Mouse (Mus musculus) spleen, postnatal 10 days (tissue): ENCODE data around the gene Map1b.

Experiments
- DNase-seq, 2 experiments: peaks; one replicate each; pipeline ENCODE4 v3.0.0; 2021 to 2022; ENCODE audit warnings: low spot score in 2 of 2

The Map1b gene

DNA sequence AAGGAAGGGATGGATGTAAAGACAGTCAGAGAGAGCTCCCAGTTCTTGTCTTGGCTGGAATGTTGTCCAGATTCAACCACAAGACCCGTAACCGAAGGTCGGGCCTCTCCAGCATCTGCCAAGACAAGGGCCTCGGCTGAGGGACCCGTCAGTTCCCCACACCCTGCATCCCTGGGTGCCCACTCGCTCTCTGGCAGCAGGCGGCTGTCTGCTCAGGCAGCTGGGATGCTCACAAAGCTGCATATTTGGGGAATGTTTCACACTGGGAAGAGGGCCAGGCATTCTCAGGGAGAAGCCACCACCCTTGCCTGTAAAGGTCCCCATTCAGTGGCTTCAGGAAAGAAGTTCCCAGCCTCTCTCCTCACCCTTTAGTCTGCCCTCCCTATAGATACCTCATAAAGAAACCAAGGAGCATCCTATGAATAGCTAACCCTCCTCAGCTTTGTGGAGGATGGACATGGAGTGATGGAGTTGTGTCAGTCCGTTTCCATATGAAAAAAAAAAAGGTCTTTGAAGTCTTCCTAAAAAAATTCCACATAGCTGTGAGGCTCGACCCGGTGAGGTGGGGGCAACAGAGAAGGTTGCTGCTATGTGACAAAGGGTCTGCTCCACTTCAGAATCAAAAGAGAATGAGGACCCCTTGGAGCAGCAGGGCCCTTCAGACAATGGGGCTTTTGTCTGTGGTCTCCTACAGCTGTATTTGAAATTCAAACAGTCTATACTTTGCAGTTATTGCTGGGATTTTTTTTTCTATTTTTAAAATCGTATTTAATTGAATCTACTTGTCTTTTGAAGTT lies 68.7 kb downstream of the Map1b start:
- DNase-seq = no peak

DNA sequence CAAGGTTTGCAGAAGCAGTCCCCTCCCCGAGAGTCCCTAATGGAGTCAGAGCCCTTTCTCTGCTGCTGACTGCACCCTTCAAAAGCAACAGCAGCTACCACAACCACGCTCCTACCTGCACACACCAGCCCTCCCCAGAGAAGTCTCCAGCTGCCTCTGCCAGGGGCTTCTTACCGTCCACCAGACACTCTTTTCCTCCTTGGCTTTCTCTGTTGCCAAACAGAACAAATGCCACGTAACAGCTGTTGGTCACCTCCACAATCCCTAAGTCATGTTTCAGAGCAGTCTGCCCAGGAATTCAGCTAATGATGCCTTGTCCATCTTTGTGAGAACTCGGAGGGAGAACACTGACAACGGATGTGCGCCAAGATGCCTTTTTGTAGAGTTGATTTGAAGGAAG lies 69.3 kb downstream of the Map1b start:
- no peak for DNase-seq

DNA sequence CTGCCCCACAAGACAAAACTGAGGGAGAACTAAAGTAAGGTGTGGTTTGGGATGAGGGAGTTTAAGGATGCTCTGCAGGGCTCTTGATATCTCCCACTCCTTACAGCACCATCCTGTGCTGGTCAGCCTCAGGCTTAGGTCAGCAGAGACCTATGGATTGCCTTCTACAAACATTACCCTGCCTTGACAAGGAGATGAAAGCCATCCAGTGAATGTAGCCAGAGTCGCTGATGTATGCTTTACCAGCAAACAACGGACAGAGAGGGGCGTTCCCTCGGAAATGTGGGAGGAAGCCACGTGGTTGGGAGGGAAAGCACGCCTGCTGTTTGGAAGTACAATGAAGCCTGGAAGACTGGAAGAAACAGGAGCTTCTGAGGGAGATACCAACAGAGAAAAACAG lies 71.5 kb downstream of the Map1b start:
- no peak for DNase-seq

DNA sequence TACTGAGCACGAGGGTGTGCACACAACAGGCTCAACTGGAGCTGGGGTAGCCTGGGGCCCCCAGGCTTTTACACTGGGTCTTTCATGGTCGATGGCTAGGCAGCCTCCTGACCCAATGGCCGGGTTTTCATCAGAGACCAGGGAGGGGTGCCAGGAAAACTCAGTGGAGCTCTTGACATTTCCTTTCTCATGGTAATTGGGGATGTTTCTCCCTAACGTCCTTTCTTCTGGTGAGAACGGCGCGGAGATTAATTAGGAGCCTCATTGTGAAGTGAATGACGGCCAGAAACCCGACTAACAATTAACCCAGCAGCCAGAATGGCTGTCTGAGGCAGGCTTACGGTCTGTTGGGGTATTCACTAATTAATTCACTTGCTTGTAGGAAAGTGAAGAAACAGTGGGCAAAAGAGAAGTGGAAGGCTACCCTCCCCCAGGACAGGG lies 71.9 kb downstream of the Map1b start:
- DNase-seq = no peak

DNA sequence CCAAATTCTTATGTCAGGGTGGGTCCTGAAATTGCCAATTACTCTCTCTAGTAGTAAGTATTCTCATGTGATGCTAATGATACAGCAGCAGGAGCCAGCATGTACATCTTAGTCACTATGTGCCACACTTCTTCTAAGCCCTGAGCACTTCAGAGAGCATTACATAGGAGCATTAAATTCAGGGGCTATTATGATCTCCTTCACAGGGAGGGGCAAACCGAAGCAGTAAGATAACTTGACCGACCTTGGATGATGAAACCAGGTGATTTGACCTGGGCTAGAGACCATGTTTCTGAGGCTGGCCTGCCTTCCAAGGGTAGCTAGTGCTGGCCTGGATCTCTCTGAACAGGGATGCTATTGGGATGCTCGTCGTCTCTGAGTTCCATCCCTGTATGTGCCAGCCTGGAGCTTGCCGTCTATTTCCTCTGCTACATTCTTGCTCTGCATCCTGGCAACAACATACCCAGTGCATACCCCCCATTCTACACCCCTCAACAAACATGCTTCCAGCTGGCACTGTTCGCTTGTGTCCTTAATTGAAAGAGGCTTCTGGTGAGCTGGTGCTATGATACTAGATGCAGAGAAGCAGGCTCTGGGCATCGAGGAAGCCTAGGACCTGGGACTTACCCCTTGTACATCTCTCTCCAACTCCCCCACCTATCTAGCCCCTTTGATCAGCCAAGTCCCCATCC lies 72.7 kb downstream of the Map1b start:
- no peak for DNase-seq

DNA sequence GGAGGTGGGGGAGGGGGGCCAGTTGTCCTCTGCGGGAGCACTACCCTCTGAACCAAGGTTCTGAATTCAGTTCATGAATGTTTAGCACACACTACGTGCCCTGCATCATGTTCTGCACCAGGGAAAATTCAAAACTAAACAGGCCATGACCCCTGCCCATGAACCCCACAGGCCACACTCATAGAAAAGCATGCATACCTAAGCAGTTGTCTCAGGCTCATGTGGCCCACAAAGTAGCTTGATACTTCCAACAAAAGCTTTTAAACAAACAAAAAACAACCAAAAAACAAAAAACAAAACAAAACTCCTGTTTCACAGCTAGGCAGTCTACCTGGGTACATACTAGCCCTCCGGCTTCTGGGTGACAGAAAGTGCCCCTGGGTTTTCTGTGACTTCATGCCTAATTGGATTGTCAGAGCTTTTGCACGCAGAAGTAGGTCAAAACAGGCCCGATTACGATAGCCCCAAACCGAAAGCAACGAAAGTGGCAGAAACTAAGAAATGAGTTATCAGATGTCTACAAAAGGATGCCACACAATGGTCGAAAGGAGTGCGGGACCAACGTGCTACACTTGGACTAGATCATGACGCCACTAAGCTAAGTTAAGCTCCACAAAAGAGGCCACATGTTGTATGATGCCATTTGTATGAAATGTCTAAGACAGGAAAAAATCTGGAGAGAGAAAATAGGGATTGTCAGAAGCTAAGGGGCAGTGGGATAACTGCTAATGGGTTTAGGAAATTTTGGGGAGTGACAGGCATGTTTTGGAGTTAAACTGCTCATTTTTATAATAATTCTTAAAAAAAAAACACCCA lies 73.7 kb downstream of the Map1b start:
- no peak for DNase-seq

DNA sequence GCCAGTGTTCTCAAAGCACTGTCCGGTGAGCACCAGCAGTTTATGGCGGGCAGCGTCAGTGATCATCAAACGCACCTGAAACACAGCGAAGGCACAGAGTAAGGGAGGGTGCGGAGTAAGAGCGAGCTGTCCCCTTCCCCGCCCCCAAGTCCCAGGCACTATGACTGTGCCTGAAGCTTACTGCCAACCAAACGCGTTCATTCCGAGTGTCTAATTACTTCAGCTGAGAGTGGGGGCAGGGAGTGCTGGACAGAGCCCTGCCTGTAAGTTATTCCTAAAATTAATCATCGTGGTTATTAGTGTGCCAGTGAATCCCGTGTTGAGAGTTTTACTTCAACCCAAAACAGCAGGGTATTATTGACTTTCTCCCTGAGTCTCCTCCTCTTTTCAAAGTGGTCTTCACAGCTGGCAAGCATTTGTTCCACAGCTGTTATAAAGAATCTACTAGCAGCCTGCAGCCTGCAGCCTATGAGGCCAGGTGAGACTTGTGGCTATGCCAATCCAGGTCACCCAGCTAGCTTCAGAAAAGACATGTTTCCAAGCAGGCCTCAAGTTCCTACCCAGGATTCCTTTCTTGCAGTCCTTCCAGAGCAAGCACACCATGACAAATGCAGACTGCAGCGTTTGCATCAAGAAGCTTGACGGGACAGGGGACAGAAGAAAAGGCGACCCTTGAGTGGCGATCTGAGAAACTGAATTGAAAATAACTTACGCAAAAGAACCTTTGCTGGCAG lies 74.5 kb downstream of the Map1b start:
- no peak for DNase-seq

DNA sequence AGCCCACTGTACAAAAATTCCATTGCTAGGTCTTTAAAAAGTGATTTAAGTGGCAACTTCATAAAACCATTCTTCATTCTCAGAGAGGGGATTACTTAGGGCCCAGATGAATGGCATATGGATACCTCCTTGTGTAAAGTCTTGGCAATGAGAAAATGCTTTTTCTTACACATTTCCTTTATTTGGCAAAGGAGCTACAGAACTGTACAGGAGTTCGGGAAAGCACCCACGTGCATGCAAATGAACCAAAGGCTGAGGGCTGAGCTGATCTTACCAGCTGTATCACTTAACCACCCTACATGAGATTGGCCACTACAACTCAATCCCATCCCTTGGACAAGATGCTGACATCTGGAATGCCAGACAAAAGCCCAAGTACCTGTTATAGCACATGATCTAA lies 76.1 kb downstream of the Map1b start:
- no peak for DNase-seq

DNA sequence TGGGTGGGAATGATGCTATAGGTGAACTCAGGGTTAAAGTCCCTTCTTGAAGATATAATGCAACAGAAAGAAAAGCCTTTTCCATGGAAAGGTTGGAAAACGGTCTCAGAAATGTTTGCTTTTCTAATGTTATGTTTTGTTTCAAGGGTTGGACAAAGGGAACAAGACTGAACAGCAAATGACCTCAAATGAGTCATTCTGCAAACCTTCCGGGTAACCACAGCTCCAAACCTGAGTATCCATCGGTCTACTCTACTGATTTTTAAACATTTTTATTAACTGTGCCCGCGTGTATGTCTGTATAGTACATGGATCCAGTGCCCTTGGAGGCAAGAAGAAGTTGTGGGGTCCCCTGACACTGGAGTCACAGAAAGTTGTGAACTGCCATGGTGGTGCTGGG lies 77.0 kb downstream of the Map1b start:
- DNase-seq = no peak

DNA sequence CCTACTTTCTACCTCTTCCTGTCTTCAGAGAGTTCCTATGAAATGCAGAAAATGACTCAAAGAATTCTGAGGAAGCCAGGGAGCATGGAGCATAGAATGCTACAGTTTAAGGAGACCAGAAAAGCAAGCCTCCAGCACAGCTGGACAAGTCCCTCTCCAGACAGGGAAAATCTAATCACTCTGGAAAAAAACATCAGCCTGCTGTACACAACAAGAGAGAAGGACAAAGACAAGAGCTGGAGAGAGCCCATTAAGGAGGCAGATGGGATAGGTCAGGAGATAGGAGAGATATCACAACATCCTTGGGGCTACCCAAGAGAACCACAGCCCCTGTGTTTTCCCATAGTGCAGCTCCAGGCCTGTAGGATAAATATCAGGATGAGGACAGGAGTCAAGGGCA lies 79.3 kb downstream of the Map1b start:
- DNase-seq = no peak

DNA sequence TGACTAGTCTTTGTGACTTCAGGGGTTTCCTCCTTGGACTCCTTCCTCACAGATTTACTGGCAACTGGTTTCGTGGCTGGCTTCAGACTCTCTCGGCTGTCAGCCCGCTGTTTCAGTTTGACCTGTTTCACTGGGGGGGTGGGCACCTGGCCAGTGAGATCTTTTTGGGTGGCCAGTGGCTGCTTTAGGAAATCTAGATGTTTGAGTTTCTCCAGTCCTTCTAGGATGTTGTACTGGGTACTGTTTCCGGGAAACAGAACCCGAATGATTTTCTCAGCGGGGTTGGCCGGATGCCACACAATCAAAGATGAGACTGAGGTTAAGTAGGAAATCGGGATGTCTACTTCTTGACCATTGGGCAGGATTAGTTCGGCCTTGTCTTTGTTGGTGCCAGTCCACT lies 81.8 kb downstream of the Map1b start:
- DNase-seq = no peak

DNA sequence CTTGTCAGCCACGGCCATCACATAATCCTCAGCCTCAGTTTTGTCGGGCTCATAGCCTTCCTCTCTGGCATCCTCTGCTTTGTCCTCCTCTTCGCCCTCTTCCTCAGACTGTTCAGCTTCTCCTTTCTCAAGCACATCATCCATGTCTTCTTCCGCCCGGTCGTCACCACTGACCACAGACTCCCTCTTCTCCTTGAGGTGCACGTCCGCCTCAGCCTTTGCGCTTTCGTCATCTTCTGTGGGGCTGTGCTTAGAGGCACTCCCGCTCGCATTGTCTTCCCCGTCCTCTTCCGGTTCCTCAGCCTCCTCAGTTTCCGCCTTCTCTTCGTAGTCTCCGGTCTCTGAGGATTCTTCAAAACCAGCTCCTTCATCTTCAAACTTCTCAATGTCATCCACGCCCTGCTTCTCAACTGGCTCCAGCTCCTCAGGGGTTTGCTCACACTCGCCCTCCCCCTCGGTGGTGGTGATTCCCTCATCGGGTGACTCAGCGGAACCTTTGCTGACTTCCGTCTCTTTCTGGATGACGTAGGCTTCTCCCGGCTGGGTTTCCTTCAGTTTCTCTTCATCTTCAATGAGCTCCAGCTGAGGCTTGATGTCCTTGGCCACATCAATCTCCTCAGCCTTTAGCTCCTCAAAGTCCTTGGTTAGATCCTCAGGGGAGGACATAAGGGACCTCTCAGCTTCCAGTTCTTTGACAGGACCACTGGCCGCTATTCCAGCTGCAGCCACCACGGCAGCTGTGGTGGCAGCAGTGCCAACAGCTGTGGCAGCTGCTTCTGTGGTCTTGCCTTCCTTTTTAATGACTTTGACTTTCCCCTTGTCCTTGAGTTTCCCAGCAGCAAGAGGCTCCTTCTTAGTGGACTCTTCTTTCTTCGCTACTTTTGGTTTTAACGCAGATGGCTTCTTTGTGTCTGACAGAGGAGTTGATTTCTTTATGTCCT lies 83.0 kb downstream of the Map1b start:
- no peak for DNase-seq

DNA sequence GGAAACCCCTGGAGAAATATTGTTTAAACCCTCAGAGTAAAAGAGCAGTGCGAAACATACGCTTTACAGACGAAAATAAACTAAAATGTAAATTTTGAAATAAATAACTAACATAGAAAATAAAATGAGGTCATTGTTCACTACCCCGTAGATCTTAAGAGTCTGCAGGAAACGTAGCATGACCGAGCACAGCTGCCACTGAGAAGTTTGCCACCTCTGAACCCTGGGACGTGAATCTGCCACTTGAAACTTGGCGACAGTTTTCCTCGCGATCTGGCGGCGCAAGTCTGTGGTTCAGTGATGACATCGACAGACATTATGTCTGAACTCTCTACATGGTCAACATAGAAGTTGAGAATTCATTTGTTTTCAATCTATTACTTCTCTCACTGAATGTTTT lies 92.8 kb downstream of the Map1b start:
- DNase-seq = no peak

DNA sequence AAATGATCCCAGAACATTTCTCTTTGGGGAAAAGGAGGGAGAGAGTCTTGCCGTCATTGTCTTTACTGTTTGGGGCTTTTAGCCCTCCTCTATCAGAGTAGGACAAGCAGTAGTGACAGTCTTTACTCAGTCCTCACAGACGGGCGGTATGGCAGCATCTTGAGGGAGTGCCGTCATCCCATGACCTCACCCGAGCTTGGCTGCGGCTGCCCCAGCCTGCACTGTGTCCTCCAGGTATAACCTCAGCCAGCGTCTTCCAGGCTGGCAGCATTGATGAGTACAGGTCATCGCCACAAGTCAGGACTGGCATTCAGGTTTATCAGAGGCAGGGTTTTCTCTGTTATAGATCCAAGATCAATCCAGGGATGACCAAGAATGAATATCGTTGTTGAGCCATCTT lies 99.7 kb downstream of the Map1b start:
- DNase-seq = no peak

DNA sequence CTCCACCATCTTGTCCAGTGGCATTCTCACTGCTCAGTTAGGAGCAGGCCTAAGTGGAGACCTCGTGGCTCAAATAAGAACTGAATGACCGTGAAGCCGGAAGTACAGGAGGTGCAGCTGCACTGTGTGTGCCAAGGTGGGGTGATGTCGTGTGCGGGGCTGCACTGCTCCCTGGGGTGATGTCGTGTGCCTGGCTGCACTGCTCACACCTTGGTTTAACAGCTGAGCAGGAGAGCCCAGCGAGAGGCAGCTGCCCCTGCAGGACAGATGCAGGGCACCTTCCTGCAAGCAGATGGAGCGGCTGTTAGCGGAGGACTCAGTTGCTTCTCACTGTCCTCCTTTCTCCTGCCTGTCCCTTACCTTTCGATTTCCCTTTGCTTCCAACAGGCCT lies 102.0 kb downstream of the Map1b start:
- no peak for DNase-seq

DNA sequence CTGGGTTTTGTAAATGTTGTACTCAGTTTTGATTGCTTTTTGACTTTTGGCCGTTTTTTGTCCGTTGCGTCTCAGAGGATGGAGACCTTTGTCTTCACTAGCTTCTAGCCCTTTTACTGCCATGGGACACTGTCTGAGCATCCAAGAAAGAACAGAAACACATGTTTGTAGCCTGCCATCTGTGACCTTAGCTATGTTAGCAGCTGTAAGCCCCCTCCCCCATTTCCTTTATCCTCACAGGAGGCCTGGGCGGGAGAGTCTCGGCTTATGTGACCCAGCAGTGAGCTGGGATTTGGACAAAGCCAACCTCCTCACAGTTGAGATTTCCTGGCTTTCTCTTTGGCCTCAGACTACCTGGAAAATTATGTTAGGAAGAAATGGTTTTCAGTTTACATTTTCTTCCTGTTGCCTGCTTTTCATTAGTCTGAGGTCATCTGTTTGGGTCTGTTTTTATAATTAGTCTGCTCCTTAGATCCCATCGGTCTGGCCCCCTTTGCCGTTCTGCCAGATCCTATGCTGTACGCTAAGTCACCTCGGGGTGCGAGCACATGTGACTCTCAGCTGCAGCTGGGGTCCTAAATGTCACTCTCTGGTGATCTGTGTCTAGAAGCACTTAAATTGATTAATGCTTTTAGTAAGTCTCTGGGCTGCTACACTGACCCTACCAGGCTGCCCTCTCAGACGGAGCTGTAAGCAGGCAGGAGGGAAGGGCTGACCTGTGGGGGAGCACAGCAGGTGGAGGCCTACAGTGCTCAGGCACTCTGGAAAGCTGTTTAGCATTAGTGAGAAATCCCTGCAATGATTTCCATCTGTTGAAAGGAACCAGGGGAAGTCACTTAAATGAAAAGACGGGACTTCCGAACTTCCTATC lies 102.6 kb downstream of the Map1b start:
- no peak for DNase-seq

DNA sequence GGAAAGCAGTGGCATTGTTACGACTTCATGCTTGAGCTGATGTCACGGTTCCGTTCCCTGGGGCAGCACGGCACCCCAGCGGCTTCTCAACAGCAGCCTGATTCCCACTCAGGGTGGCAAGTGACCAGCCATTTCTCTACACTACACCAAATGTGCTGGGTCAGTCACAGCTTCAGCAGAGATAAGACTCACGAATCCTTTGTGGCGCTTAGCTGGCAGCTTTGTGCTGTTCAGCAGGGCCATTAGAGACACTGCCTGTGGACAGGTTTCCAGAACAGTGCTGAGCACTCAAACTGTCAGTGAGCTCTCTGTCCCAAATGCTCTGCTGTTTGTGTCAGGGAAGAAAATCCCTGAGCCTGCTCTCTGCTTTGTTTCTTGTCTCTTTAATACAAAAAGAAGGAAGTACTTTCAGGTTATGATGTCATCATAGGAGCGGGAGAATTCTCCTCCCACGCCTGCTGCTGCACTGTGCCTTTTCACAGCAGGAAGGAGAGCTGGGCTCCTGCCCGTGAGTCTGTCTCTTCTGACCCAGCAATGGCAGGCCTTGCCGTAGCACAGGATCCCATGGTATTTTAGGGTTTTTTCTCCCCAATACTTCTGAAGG lies 103.8 kb downstream of the Map1b start:
- DNase-seq = no peak

DNA sequence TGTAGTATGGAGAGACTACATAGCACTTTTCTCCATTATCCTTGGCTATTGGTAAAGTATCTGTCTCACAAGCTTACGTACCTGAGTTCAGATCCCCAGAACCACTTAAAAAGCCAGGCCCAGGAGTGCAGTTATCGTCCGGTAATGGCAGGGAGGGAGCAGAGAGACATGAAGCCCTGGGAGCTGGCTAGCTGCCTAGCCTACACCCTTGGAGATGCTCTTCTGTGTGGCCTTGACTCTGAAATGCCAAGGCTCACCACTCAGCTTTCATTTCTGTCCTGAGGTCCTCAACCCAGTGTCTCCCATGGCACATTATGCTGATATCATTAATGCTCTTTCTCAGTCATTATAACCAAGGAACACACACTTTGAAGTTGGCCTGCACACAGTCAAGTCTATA lies 104.6 kb downstream of the Map1b start:
- no peak for DNase-seq
